Mouse (Mus musculus): ENCODE data around the gene Gm20388.

GRCm38 (mm10) chr8:122018046-122018831 lies 2107.6 kb downstream of the Gm20388 start:
- TF ChIP-seq CTCF (IDR thresholded peaks at IDR 0.05; ENCODE audit: low read depth) = no peak
- TF ChIP-seq EP300 (optimal IDR thresholded peaks at IDR 0.05) = no peak
